Comparison of ENCODE assay signal across 15 mouse cellular contexts in genomic region chr2:35267876-35268566, GRCm38 (mm10). TPM values are rescaled to one million over a fixed set of nuclear protein-coding genes. Genes with fewer than 3 reads are reported as not detected.
A peak's percentile ranks its signal among the peaks of the same experiment; 100 is the strongest.
DNase-seq lines count a peak whose midpoint lies in the region; ATAC-seq and TF ChIP-seq lines count a peak whose summit lies in the region.
"Had no signal": no experiment of that assay in that cellular context is flagged by ENCODE, and none has a peak within 500 bp of the region (broad histone marks: within the 10 kb centered on the region; RNA-seq: fewer than 3 reads in every experiment).

No protein-coding gene starts in this region.

- H3K27ac ChIP-seq in heart, embryonic 15.5 days, result peak overlapping the region; percentile 93
- peak overlapping the region; percentile 88 for H3K27ac ChIP-seq in lung, embryonic 14.5 days (ENCODE audit: low read depth)
- H3K27ac ChIP-seq in liver, postnatal 0 days (ENCODE audit: low read depth), result 0 out of 2 replicates have a peak overlapping the region, but pooled peaks have one; percentile 6
- peak overlapping the region; percentile 93 for H3K27ac ChIP-seq in stomach, embryonic 16.5 days (ENCODE audit: low read length)
- H3K27ac ChIP-seq: layer of hippocampus, adult 2 months had no signal

- no peaks in the 10 kb centered on the region for H3K27me3 ChIP-seq in heart, embryonic 15.5 days
- no peaks in the 10 kb centered on the region for H3K27me3 ChIP-seq in lung, embryonic 14.5 days (ENCODE audit: insufficient read depth, low read length)
- no peaks in the 10 kb centered on the region for H3K27me3 ChIP-seq in liver, postnatal 0 days (ENCODE audit: insufficient read depth, low read length)
- H3K27me3 ChIP-seq in stomach, embryonic 16.5 days (ENCODE audit: control insufficient read depth, insufficient read depth, low read length), result no peaks in the 10 kb centered on the region
- H3K27me3 ChIP-seq: Patski had no signal

- H3K4me1 ChIP-seq in heart, embryonic 15.5 days (replicated peaks), result peaks cover 79% of the 10 kb centered on the region
- H3K4me1 ChIP-seq in lung, embryonic 14.5 days (ENCODE audit: insufficient read depth), result peaks cover 14% of the 10 kb centered on the region
- H3K4me1 ChIP-seq in liver, postnatal 0 days (ENCODE audit: insufficient read depth), result peaks cover 5% of the 10 kb centered on the region; the same call in 1 of the 2 replicates
- H3K4me1 ChIP-seq in stomach, embryonic 16.5 days (ENCODE audit: control insufficient read depth, insufficient read depth, low read length), result peaks cover 67% of the 10 kb centered on the region

- H3K4me3 ChIP-seq in heart, embryonic 15.5 days, result no peak overlapping the region
- H3K4me3 ChIP-seq in lung, embryonic 14.5 days (ENCODE audit: low read depth, low read length), result no peak overlapping the region
- H3K4me3 ChIP-seq in liver, postnatal 0 days (ENCODE audit: low read depth, low read length), result no peak overlapping the region
- H3K4me3 ChIP-seq in stomach, embryonic 16.5 days (replicated peaks; ENCODE audit: low read length), result no peak overlapping the region
- H3K4me3 ChIP-seq: layer of hippocampus, adult 2 months had no signal

- no peaks in the 10 kb centered on the region for H3K36me3 ChIP-seq in heart, embryonic 15.5 days
- no peaks in the 10 kb centered on the region for H3K36me3 ChIP-seq in lung, embryonic 14.5 days (ENCODE audit: insufficient read depth)
- no peaks in the 10 kb centered on the region for H3K36me3 ChIP-seq in liver, postnatal 0 days (replicated peaks; ENCODE audit: insufficient read depth, low read length)
- H3K36me3 ChIP-seq in stomach, embryonic 16.5 days (ENCODE audit: control insufficient read depth, insufficient read depth, low read length), result no peaks in the 10 kb centered on the region

- H3K9me3 ChIP-seq in heart, embryonic 15.5 days (replicated peaks), result no peaks in the 10 kb centered on the region
- H3K9me3 ChIP-seq in lung, embryonic 14.5 days (ENCODE audit: low read depth, low read length), result no peaks in the 10 kb centered on the region
- H3K9me3 ChIP-seq in liver, postnatal 0 days (ENCODE audit: low read length), result no peaks in the 10 kb centered on the region
- no peaks in the 10 kb centered on the region for H3K9me3 ChIP-seq in stomach, embryonic 16.5 days (replicated peaks; ENCODE audit: control insufficient read depth, low read length)

- TF ChIP-seq CTCF in lung, embryonic 14.5 days (IDR thresholded peaks at IDR 0.05; ENCODE audit: low read depth), result no peak
- no peak for TF ChIP-seq CTCF in liver, postnatal 0 days (IDR thresholded peaks at IDR 0.05; ENCODE audit: low read depth)

- 0 out of 2 replicates have a peak overlapping the region, but pooled peaks have one; percentile 20 for H3K9ac ChIP-seq in heart, embryonic 15.5 days
- no peak overlapping the region for H3K9ac ChIP-seq in lung, embryonic 14.5 days
- H3K9ac ChIP-seq in liver, postnatal 0 days (replicated peaks), result no peak overlapping the region
- H3K9ac ChIP-seq in stomach, embryonic 16.5 days (ENCODE audit: low read length), result peak overlapping the region; percentile 54; the same call in 1 of the 2 replicates

- ATAC-seq in heart, embryonic 15.5 days (replicated peaks; ENCODE audit: insufficient number of reproducible peaks, insufficient read depth, low FRiP score, low read depth), result no peak
- ATAC-seq in lung, embryonic 14.5 days (ENCODE audit: insufficient read depth), result peak; percentile 4; the same call in 1 of the 2 replicates
- no peak for ATAC-seq in liver, postnatal 0 days
- ATAC-seq in stomach, embryonic 16.5 days (ENCODE audit: insufficient read depth, low FRiP score), result no peak
- ATAC-seq: CD4-positive, CD25-positive, alpha-beta regulatory T cell, adult 4 months; hindbrain, embryonic 16.5 days; Patski had no signal

- TF ChIP-seq EP300 in liver, postnatal 0 days (IDR thresholded peaks at IDR 0.05; ENCODE audit: low read depth), result no peak

- no peak for DNase-seq in heart, postnatal 4 days
- no peak for DNase-seq in lung, embryonic 14.5 days
- DNase-seq in lung, postnatal 14 days, result no peak
- DNase-seq in liver, postnatal 0 days, result no peak
- no peak for DNase-seq in ovary, postnatal 10 days (ENCODE audit: low spot score)
- no peak for DNase-seq in right cerebral cortex, postnatal 36 days (ENCODE audit: low spot score in 2 of 2)
- DNase-seq: adrenal gland, postnatal 14 days; cerebellum, postnatal 36 days; spleen, adult 18-20 months had no signal

- WGBS in heart, embryonic 15.5 days, result 45% methylated on average over 10 of the region's 10 CpGs
- WGBS in lung, embryonic 14.5 days, result 46% methylated on average over 10 of the region's 10 CpGs
- 67% methylated on average over 10 of the region's 10 CpGs for WGBS in liver, postnatal 0 days (ENCODE audit: insufficient replicate concordance)
- WGBS in stomach, embryonic 16.5 days, result 45% methylated on average over 10 of the region's 10 CpGs

- H3K4me2 ChIP-seq in heart, embryonic 15.5 days, result no peak overlapping the region
- no peak overlapping the region for H3K4me2 ChIP-seq in lung, embryonic 14.5 days
- no peak overlapping the region for H3K4me2 ChIP-seq in liver, postnatal 0 days (ENCODE audit: low read depth, low read length)
- 0 out of 2 replicates have a peak overlapping the region, but pooled peaks have one; percentile 7 for H3K4me2 ChIP-seq in stomach, embryonic 16.5 days (ENCODE audit: low read depth, low read length)

RNA-seq across cellular contexts. Expression of gene Gsn, which starts 11.8 kb away (rescaled TPM):
- polyA plus RNA-seq in heart, embryonic 15.5 days (2015; fragmentation: Nextera tagmentation; extraction: Ambion mirVana), result 321 and 325 TPM in 2 replicates
- total RNA-seq in heart, postnatal 4 days (2021), result 100 to 1,000 TPM; 164 to 171 TPM
- polyA plus RNA-seq in lung, embryonic 14.5 days (2014; fragmentation: Nextera tagmentation; extraction: Ambion mirVana), result 95.9 and 112 TPM in 2 replicates
- 56.1 and 59.7 TPM in 2 replicates for polyA plus RNA-seq in liver, postnatal 0 days (2015; fragmentation: Nextera tagmentation; extraction: Ambion mirVana)
- 386 and 449 TPM in 2 replicates for polyA plus RNA-seq in stomach, embryonic 16.5 days (2015; fragmentation: Nextera tagmentation; extraction: Ambion mirVana)

Comparison
In these comparisons a context has a peak if more than half of its experiments do, and no peak if none do; other contexts are left out.
1. H3K27ac ChIP-seq: peak in every context shown above with its lines; median percentile 93 in heart, embryonic 15.5 days; 93 in stomach, embryonic 16.5 days; 88 in lung, embryonic 14.5 days; 6 in liver, postnatal 0 days.
2. H3K9ac ChIP-seq: peak in heart, embryonic 15.5 days (single experiment) and stomach, embryonic 16.5 days (single experiment); none in lung, embryonic 14.5 days (single experiment) and liver, postnatal 0 days (single experiment).